Mouse (Mus musculus) MEL (cell line): ENCODE results near the gene Pcyt1b. TPM values are rescaled to one million over a fixed set of nuclear protein-coding genes. Genes with fewer than 3 reads are reported as not detected.

Experiments used
- DNase-seq: peaks from one replicate; pipeline ENCODE4 v3.0.0; 2011; ENCODE audit warnings: low read depth, low spot score
- H3K27ac ChIP-seq: 2 replicates; pipeline ENCODE4 v1.5.1; 2012; ENCODE audit warnings: low read depth, mild to moderate bottlenecking, control low read depth, low read length, moderate library complexity; ENCODE audit not compliant: control insufficient read depth
- H3K27me3 ChIP-seq, 2 experiments: fragments of 150-350 bp in 1 of 2; sonication (generic) in 1 of 2; 2 replicates each; pipeline ENCODE4 v1.6.1; 2012; ENCODE audit warnings: low read length in 2 of 2, mild to moderate bottlenecking in 2 of 2, improper control_type of control experiment in 1 of 2, moderate library complexity in 1 of 2; ENCODE audit not compliant: insufficient read depth in 2 of 2, control insufficient read depth in 1 of 2
- H3K36me3 ChIP-seq, 2 experiments: 2 replicates each; pipeline ENCODE4 v1.6.1; 2012 to 2014; ENCODE audit warnings: low read length in 2 of 2, improper control_type of control experiment in 1 of 2, inconsistent platforms in 1 of 2, mild to moderate bottlenecking in 1 of 2; ENCODE audit not compliant: insufficient read depth in 2 of 2, control insufficient read depth in 1 of 2
- H3K4me1 ChIP-seq, 2 experiments: fragments of 150-350 bp in 1 of 2; sonication (generic) in 1 of 2; 2 replicates each; pipeline ENCODE4 v1.6.1; 2012; ENCODE audit warnings: low read length in 2 of 2, improper control_type of control experiment in 1 of 2, mild to moderate bottlenecking in 1 of 2; ENCODE audit not compliant: insufficient read depth in 2 of 2, control insufficient read depth in 1 of 2
- H3K4me3 ChIP-seq, 2 experiments: fragments of 150-350 bp in 1 of 2; sonication (generic) in 1 of 2; 2 replicates each; pipeline ENCODE4 v1.5.1; 2012; ENCODE audit warnings: low read depth in 2 of 2, low read length in 2 of 2, mild to moderate bottlenecking in 2 of 2, moderate library complexity in 2 of 2, control low read depth in 1 of 2, improper control_type of control experiment in 1 of 2; ENCODE audit not compliant: control insufficient read depth in 1 of 2, insufficient read depth in 1 of 2
- H3K79me2 ChIP-seq: 2 replicates; pipeline ENCODE4 v1.6.1; 2012; ENCODE audit warnings: mild to moderate bottlenecking, low read length, moderate library complexity; ENCODE audit not compliant: control insufficient read depth, poor library complexity, insufficient read depth
- H3K9ac ChIP-seq: 2 replicates; pipeline ENCODE4 v1.6.1; 2012; ENCODE audit warnings: low read depth, mild to moderate bottlenecking, control low read depth, low read length, moderate library complexity; ENCODE audit not compliant: control insufficient read depth, poor library complexity, severe bottlenecking
- H3K9me3 ChIP-seq: fragments of 150-350 bp; sonication (generic); replicated peaks from 2 replicates; pipeline ENCODE4 v1.6.1; 2012; ENCODE audit warnings: mild to moderate bottlenecking, low read length, improper control_type of control experiment, moderate library complexity; ENCODE audit not compliant: insufficient read depth
- BHLHE40 ChIP-seq: IDR thresholded peaks from 2 replicates; pipeline ENCODE4 v1.6.1; 2012; ENCODE audit warnings: low read depth, mild to moderate bottlenecking, inconsistent platforms, low read length, improper control_type of control experiment, borderline replicate concordance
- CHD1 ChIP-seq: IDR thresholded peaks from 2 replicates; pipeline ENCODE4 v1.6.1; 2012; ENCODE audit warnings: low read depth, mild to moderate bottlenecking, inconsistent platforms, low read length, improper control_type of control experiment
- CHD2 ChIP-seq: IDR thresholded peaks from 2 replicates; pipeline ENCODE4 v1.6.1; 2011; ENCODE audit warnings: low read length, improper control_type of control experiment
- CTCF ChIP-seq, 3 experiments: IDR thresholded peaks in 2 of 3; conservative IDR thresholded peaks in 1 of 3; 2 replicates each; pipeline ENCODE4 v1.5.1; 2011 to 2012; ENCODE audit warnings: low read length in 3 of 3, low read depth in 2 of 3, mild to moderate bottlenecking in 2 of 3, improper control_type of control experiment in 1 of 3, inconsistent platforms in 1 of 3, mixed read lengths in 1 of 3, moderate library complexity in 1 of 3; ENCODE audit not compliant: control insufficient read depth in 1 of 3, insufficient read depth in 1 of 3, poor library complexity in 1 of 3, severe bottlenecking in 1 of 3
- EP300 ChIP-seq, 2 experiments: IDR thresholded peaks; 2 replicates each; pipeline ENCODE4 v1.6.1; 2011; ENCODE audit warnings: improper control_type of control experiment in 2 of 2, low read length in 2 of 2, low read depth in 1 of 2, mild to moderate bottlenecking in 1 of 2
- ETS1 ChIP-seq: IDR thresholded peaks from 2 replicates; pipeline ENCODE4 v1.6.1; 2012; ENCODE audit warnings: low read depth, mild to moderate bottlenecking, inconsistent platforms, low read length, improper control_type of control experiment, moderate library complexity
- GABPA ChIP-seq: IDR thresholded peaks from 2 replicates; pipeline ENCODE4 v1.6.1; 2012; ENCODE audit warnings: low read depth, mild to moderate bottlenecking, inconsistent platforms, low read length, improper control_type of control experiment, moderate library complexity
- GATA1 ChIP-seq: IDR thresholded peaks from 2 replicates; pipeline ENCODE4 v1.6.1; 2011; ENCODE audit warnings: low read depth, low read length, improper control_type of control experiment
- JUND ChIP-seq: IDR thresholded peaks from 2 replicates; pipeline ENCODE4 v1.6.1; 2011; ENCODE audit warnings: low read depth, mild to moderate bottlenecking, improper control_type of control experiment, low read length
- KAT2A ChIP-seq: conservative IDR thresholded peaks from 2 replicates; pipeline ENCODE4 v1.6.1; 2012; ENCODE audit warnings: low read depth, low read length, improper control_type of control experiment, inconsistent platforms
- MAFK ChIP-seq: IDR thresholded peaks from 2 replicates; pipeline ENCODE4 v1.6.1; 2011; ENCODE audit warnings: low read depth, mild to moderate bottlenecking, low read length, improper control_type of control experiment, borderline replicate concordance
- MAX ChIP-seq: IDR thresholded peaks from 2 replicates; pipeline ENCODE4 v1.6.1; 2011; ENCODE audit warnings: low read length, improper control_type of control experiment
- MEF2A ChIP-seq: IDR thresholded peaks from 2 replicates; pipeline ENCODE4 v1.6.1; 2014; ENCODE audit warnings: low read depth, mild to moderate bottlenecking, inconsistent platforms, low read length, improper control_type of control experiment; ENCODE audit not compliant: poor library complexity, insufficient replicate concordance, severe bottlenecking; ENCODE audit errors: extremely low read depth
- MYB ChIP-seq: IDR thresholded peaks from 2 replicates; pipeline ENCODE4 v1.6.1; 2011; ENCODE audit warnings: mild to moderate bottlenecking, low read depth, low read length, improper control_type of control experiment
- MYC ChIP-seq: IDR thresholded peaks from 2 replicates; pipeline ENCODE4 v1.6.1; 2011; ENCODE audit warnings: low read depth, mild to moderate bottlenecking, low read length, improper control_type of control experiment, moderate library complexity
- NELFE ChIP-seq: IDR thresholded peaks from 2 replicates; pipeline ENCODE4 v1.6.1; 2011; ENCODE audit warnings: low read depth, low read length, improper control_type of control experiment
- POLR2A ChIP-seq, 2 experiments: IDR thresholded peaks; 2 replicates each; pipeline ENCODE4 v1.6.1; 2011 to 2012; ENCODE audit warnings: low read length in 2 of 2, mild to moderate bottlenecking in 2 of 2, control low read depth in 1 of 2, improper control_type of control experiment in 1 of 2, low read depth in 1 of 2, moderate library complexity in 1 of 2; ENCODE audit not compliant: control insufficient read depth in 1 of 2, insufficient read depth in 1 of 2, poor library complexity in 1 of 2
- POLR2AphosphoS5 ChIP-seq: IDR thresholded peaks from 2 replicates; pipeline ENCODE4 v1.6.1; 2012; ENCODE audit warnings: low read depth, borderline replicate concordance, mild to moderate bottlenecking, inconsistent platforms, low read length, moderate library complexity, mixed read lengths
- RAD21 ChIP-seq: IDR thresholded peaks from 2 replicates; pipeline ENCODE4 v1.6.1; 2011; ENCODE audit warnings: mild to moderate bottlenecking, low read depth, low read length, improper control_type of control experiment
- SIN3A ChIP-seq: IDR thresholded peaks from 2 replicates; pipeline ENCODE4 v1.6.1; 2012; ENCODE audit warnings: low read length, improper control_type of control experiment, inconsistent platforms
- SMC3 ChIP-seq: IDR thresholded peaks from 2 replicates; pipeline ENCODE4 v1.6.1; 2011; ENCODE audit warnings: low read depth, low read length, improper control_type of control experiment
- TAL1 ChIP-seq: IDR thresholded peaks from 2 replicates; pipeline ENCODE4 v1.6.1; 2012; ENCODE audit warnings: mild to moderate bottlenecking, inconsistent platforms, low read length, moderate library complexity, mixed read lengths
- TBP ChIP-seq: IDR thresholded peaks from 2 replicates; pipeline ENCODE4 v1.8.0; 2011; ENCODE audit warnings: low read depth, low read length, improper control_type of control experiment
- UBTF ChIP-seq: IDR thresholded peaks from 2 replicates; pipeline ENCODE4 v1.6.1; 2012; ENCODE audit warnings: low read depth, mild to moderate bottlenecking, inconsistent platforms, low read length, improper control_type of control experiment, moderate library complexity, borderline replicate concordance; ENCODE audit not compliant: insufficient read depth
- USF1 ChIP-seq: IDR thresholded peaks from 2 replicates; pipeline ENCODE4 v1.6.1; 2014; ENCODE audit warnings: low read depth, mild to moderate bottlenecking, inconsistent platforms, low read length, improper control_type of control experiment, moderate library complexity
- ZC3H11A ChIP-seq: IDR thresholded peaks from 2 replicates; pipeline ENCODE4 v1.6.1; 2012; ENCODE audit warnings: low read depth, mild to moderate bottlenecking, inconsistent platforms, low read length, improper control_type of control experiment
- ZMIZ1 ChIP-seq: IDR thresholded peaks from 2 replicates; pipeline ENCODE4 v1.6.1; 2012; ENCODE audit warnings: low read depth, mild to moderate bottlenecking, inconsistent platforms, low read length, improper control_type of control experiment, moderate library complexity
- ZNF384 ChIP-seq: IDR thresholded peaks from 2 replicates; pipeline ENCODE4 v1.6.1; 2012; ENCODE audit warnings: low read depth, mild to moderate bottlenecking, inconsistent platforms, low read length, improper control_type of control experiment
- polyA plus RNA-seq, 2 experiments: library from polyadenylated mRNA; stranded (reverse) in 1 of 2; unstranded in 1 of 2; fragments of >175 nt in 1 of 2; fragments of >200 nt in 1 of 2; gene quantifications; 2 replicates each; pipeline versions ENCODE4 v1.2.1 to v1.2.4; 2012; ENCODE audit warnings: low replicate concordance in 2 of 2, low read depth in 1 of 2; ENCODE audit not compliant: insufficient read length in 2 of 2, insufficient read depth in 1 of 2, missing spikeins in 1 of 2
- total RNA-seq: library from RNA; depleted of rRNA; stranded (reverse); fragments of 300-350 nt; gene quantifications from 2 replicates; pipeline ENCODE4 v1.2.3, GENCODE M21; 2012

Pcyt1b gene
- total and polyA plus RNA-seq, 3 experiments: 1.2 to 10.4 TPM; not detected in 1

DNA sequence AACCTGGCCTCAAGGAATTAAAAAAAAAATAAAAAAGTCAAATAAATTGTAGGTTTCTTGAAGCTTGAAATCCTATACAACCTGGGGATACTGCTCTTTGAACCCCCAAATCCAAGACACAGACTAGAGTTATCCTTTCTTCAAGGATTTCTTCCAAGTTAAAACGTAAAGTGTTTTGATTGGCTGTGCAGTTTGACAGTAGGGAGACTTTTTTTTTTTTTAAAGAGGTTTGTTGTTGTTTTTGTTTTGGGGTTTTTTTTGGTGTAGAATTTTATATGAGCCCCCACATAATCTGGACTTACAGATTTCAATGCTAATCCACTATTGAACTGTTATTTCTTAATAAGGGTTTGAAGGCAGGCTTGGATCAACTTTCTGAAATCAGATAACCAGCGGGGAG is 21.6 kb downstream of the Pcyt1b start:
- H3K27ac ChIP-seq: peak overlapping the region; percentile 83
- peak overlapping the region in 1 of 2 experiments; percentile 72; a peak in 3 of 4 replicates for H3K4me3 ChIP-seq
- peak; percentile 51; the same call in 1 of the 2 replicates for TF ChIP-seq GATA1
- TF ChIP-seq SIN3A: peak; percentile 64
- no peak for TF ChIP-seq MYB
- TF ChIP-seq TBP: no peak
- TF ChIP-seq RAD21: no peak
- TF ChIP-seq GABPA: no peak
- TF ChIP-seq MAX: no peak
- no peak for TF ChIP-seq CTCF (IDR thresholded peaks at IDR 0.05 in 2 of 3, conservative IDR thresholded peaks at IDR 0.05 in 1 of 3; ENCODE audit: control insufficient read depth in 1 of 3, insufficient read depth in 1 of 3, low read depth in 2 of 3, low read length in 3 of 3, poor library complexity in 1 of 3, severe bottlenecking in 1 of 3)
- no peak for TF ChIP-seq KAT2A
- TF ChIP-seq BHLHE40: no peak
- TF ChIP-seq ZNF384: peak; percentile 97
- no peak for TF ChIP-seq NELFE
- no peak for TF ChIP-seq POLR2A (IDR thresholded peaks at IDR 0.05; ENCODE audit: control insufficient read depth in 1 of 2, insufficient read depth in 1 of 2, low read depth in 1 of 2, low read length in 2 of 2, poor library complexity in 1 of 2)
- TF ChIP-seq EP300 (IDR thresholded peaks at IDR 0.05; ENCODE audit: low read depth in 1 of 2, low read length in 2 of 2): peak in 1 of 2 experiments; percentile 25; a peak in 1 of 4 replicates
- TF ChIP-seq POLR2AphosphoS5: no peak
- no peak for TF ChIP-seq SMC3
- TF ChIP-seq UBTF: no peak
- no peak for TF ChIP-seq CHD2
- TF ChIP-seq ETS1: no peak
- no peak for TF ChIP-seq USF1
- no peak for TF ChIP-seq MEF2A
- no peak for TF ChIP-seq MYC
- DNase-seq: peak; percentile 56
- peaks cover 3 to 10% of the 10 kb centered on the region in 2 experiments for H3K4me1 ChIP-seq
- H3K9ac ChIP-seq: peak overlapping the region; percentile 50
- H3K27me3 ChIP-seq: no peaks in the 10 kb centered on the region
- H3K9me3 ChIP-seq: no peaks in the 10 kb centered on the region
- H3K79me2 ChIP-seq: no peaks in the 10 kb centered on the region
- H3K36me3 ChIP-seq: peaks cover 0 to 11% of the 10 kb centered on the region in 2 experiments; a peak in 2 of 4 replicates

DNA sequence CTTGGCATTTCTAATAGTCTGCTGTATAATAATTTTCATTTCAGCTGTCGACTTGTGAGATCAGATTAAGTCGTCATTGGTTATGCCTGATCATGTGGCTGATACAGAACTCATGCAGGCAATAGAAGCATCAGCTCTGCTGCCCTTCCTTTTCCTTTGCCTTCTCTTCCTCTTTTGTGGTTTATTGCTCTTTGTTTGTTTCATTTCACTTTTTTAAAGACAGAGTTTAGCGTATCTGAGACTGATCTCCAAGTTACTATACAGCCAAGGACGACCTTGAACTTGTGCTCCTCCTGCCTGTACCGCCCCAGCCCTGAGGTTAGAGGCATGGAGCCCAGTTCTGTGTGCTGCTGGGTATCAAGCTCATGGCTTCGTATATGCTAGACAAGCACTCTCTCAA is 34.6 kb downstream of the Pcyt1b start:
- peak; percentile 76 for DNase-seq
- Histone ChIP-seq H3K36me3 (peaks cover 0 to 29% of the 10 kb centered on the region in 2 experiments; a peak in 2 of 4 replicates), H3K79me2 (no peaks in the 10 kb centered on the region), H3K27me3 (no peaks in the 10 kb centered on the region), H3K27ac (peak overlapping the region; percentile 66), H3K9me3 (no peaks in the 10 kb centered on the region), H3K4me3 (peak overlapping the region; percentile 39 to 50), H3K9ac (peak overlapping the region; percentile 5; the same call in 1 of the 2 replicates), H3K4me1 (peaks cover 18 to 21% of the 10 kb centered on the region in 2 experiments)
- TF ChIP-seq MAX: 0 out of 2 replicates have a peak, but pooled peaks have one; percentile 4
- peak; percentile 50; the same call in 1 of the 2 replicates for TF ChIP-seq MYC
- no peak for TF ChIP-seq CHD1
- no peak for TF ChIP-seq JUND
- peak; percentile 61; the same call in 1 of the 2 replicates for TF ChIP-seq ETS1
- TF ChIP-seq UBTF: no peak
- no peak for TF ChIP-seq ZNF384
- no peak for TF ChIP-seq RAD21
- TF ChIP-seq MAFK: no peak
- TF ChIP-seq TAL1: no peak
- TF ChIP-seq POLR2A (IDR thresholded peaks at IDR 0.05; ENCODE audit: control insufficient read depth in 1 of 2, insufficient read depth in 1 of 2, low read depth in 1 of 2, low read length in 2 of 2, poor library complexity in 1 of 2): no peak
- no peak for TF ChIP-seq ZMIZ1
- TF ChIP-seq ZC3H11A: no peak
- TF ChIP-seq MEF2A: no peak
- peak; percentile 51 for TF ChIP-seq SIN3A
- TF ChIP-seq GATA1: peak; percentile 78
- TF ChIP-seq USF1: peak; percentile 80
